Mouse (Mus musculus) bone marrow macrophage, adult 2 months (primary cell): ENCODE data around the gene Gdpgp1.

ENCODE experiments used
- CTCF ChIP-seq: IDR thresholded peaks from 2 replicates; pipeline ENCODE4 v1.5.1; 2012; ENCODE audit warnings: low read depth, mild to moderate bottlenecking, low read length, moderate library complexity
- POLR2A ChIP-seq: IDR thresholded peaks from 2 replicates; pipeline ENCODE4 v1.6.1; 2012; ENCODE audit warnings: mild to moderate bottlenecking, low read depth, low read length, borderline replicate concordance

DNA sequence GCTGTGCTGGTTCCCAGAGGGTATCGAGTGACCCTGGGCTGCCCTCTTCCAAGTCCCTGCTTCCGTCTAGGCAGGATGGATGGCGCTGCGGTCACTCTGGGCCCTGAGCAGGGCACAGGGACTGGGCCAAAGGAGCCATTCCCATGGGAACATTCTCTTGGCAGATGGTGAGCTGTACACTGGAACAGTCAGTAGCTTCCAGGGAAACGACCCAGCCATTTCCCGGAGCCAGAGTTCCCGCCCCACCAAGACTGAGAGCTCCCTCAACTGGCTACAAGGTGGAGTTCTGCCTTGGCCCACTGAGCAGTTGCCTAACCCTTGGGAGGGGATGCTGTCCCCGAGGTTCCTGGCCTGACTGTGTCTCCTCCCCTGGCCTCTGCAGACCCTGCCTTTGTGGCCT lies 16.1 kb upstream of the Gdpgp1 start:
- TF ChIP-seq CTCF (no peak), POLR2A (no peak)
